Mouse (Mus musculus) cerebellum, adult 2 months (tissue): ENCODE data around the gene Psmb7.

Source experiments
- CTCF ChIP-seq: fragments of 200-500 bp; IDR thresholded peaks from 2 replicates; pipeline ENCODE4 v1.5.1; 2011; ENCODE audit warnings: low read depth, mild to moderate bottlenecking, control low read depth, low read length, moderate library complexity, borderline replicate concordance; ENCODE audit not compliant: insufficient read depth
- POLR2A ChIP-seq: fragments of 200-500 bp; IDR thresholded peaks from 2 replicates; pipeline ENCODE4 v1.6.1; 2011; ENCODE audit warnings: low read length, control low read depth, borderline replicate concordance; ENCODE audit not compliant: insufficient read depth

- no peak for TF ChIP-seq CTCF
- no peak for TF ChIP-seq POLR2A
Observed at GRCm38 (mm10) chr2:38647661-38648060, 3.8 kb upstream of the Psmb7 start.
